Mouse (Mus musculus) cerebellum, adult 9-10 months (tissue): ENCODE measurements around the gene Prorsd1.
"Not testable (repeated sequence)": the region's sequence is repeated elsewhere in the genome, so short reads cannot be mapped to it uniquely, and the experiment has no call there.

Source experiments
- DNase-seq: peaks from one replicate; pipeline ENCODE4 v3.0.0; 2022

The Prorsd1 gene

DNA sequence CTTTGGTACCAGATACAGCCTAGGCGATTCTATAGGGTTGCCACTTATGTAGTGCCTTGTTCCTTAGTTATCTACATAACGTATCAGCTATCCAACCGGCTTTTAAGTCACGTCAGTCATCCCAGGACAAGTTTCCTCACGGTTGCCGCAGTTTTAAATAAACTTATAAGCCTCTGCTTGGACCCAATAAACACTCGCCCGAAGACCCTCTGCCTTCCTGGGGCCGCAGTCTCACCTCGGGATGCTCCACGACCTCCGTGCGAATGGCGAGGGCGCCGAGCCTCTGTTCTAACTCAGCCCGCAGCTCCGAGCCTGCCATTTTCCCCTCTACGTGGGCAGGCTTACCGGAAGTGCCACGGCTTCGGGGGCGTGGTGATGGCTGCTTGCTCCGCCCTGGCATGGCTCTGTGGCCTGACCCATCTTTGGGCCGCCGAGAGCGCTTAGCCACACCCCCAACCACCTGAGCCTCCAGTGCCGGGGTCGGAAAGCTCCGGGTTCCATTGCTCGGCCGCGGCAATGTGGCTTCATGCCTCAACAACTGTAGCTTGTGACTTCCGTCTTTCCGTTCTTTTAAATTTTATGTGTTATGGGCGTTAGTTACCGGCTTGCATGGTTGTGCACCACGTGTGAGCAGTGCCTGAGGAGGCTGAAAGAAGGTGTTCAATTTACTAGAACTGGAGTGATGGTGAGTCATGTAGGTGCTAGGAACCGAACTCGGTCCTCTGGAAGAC, at the start of gene Prorsd1:
TSS of gene Prorsd1 (minus strand) at position 352 of the 731 bp plus-strand sequence.
- DNase-seq: peak; percentile 85

DNA sequence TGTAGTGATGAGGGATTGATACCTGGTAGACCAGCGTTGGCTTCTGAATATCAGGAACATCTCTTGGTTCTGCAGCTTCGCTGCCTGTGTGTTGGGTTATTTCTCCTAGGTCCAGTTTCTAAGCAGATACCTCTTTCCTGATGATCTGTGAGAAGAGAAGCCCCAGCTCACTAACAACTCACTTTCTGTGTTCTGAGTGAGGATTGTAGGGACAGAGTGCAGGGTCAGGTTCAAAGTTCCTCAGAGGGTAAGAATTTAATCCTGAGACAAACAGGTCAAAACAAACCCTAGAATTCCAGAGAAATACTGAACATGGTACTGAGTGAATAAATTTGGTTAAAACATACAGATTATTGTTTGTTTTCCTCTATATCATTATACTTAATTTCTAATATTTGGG, 48.6 kb upstream of the Prorsd1 start:
- no peak for DNase-seq

DNA sequence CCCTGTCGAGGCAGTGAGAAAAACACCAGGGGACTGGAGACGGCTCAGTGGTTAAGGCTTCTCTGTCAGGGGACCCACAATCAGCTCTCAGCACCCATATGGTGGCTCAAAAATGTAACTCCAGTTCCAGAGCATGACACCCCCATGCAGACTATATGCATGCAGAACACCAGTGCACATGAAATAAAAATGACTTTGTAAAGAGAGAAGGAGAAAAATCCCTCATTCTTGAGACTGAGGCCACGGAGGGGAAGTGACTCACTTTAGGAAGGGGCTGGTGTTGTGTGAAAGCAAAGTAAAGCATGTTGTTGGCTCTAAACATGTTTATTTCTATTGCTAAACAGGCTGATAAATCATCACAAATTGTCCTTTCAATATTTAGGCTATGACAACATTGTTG, 46.2 kb upstream of the Prorsd1 start:
- DNase-seq: no peak

- no peak for DNase-seq
Measured at GRCm38 (mm10) chr11:29560452-29560851, 45.6 kb upstream of the Prorsd1 start.

DNA sequence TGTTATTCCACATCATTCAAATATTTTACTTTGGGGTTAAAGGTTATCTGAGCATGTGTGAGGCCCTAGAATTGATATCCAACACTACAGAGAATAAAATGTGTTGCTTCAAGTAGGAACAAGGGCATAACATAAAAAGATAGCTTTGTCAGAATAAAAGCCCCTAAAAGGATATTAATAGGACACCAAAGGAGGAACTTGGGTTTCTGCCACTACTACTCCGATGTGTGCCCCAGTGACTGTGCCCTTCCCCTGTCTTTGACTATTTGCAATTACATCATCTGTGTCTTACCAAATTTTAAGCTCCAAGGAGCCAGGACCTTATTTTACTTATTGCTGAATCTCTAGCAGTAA, 34.6 kb upstream of the Prorsd1 start:
- DNase-seq: peak; percentile 43

DNA sequence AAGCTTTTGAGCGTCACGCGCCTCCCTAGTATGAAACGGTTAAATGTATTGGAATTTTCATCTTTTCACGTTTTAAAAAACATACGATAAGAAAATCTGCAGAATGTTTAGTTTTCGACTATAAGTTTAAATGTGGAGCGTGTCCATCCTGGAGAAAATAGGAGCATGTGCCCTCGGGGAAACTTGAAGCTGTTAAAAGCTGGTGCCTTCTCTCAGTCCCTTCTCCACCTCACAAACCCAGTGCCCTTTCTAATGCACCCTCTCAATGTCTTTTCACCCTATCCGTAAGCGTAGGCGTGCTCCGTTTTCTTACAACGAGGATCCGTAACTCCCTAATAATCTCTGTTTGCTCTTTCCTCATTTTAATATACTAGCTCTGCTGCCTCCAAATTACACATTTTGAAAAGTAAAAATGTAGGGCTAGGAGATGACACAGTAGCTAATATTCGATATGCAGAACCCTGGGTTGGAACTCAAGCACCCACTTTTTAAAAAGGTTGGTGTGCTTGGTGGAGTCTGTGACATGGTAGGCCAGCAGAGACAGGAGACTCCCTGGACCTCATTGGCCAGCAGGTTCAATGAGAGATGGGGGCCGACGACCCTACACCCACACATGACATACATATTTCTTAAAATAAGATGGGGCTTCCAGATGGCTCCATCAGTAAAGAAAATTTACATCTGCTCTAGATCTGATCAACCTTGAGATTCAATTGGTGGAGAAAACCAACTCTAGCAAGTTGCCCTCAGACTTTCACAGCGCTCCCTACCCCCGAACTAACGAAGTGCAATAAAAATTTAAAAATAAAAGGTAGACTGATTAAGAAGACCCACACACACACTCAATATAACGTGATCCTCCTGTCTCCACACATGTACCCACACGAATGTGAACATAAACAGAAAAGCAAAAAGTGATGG, 33.9 kb upstream of the Prorsd1 start:
- DNase-seq: peak; percentile 37

DNA sequence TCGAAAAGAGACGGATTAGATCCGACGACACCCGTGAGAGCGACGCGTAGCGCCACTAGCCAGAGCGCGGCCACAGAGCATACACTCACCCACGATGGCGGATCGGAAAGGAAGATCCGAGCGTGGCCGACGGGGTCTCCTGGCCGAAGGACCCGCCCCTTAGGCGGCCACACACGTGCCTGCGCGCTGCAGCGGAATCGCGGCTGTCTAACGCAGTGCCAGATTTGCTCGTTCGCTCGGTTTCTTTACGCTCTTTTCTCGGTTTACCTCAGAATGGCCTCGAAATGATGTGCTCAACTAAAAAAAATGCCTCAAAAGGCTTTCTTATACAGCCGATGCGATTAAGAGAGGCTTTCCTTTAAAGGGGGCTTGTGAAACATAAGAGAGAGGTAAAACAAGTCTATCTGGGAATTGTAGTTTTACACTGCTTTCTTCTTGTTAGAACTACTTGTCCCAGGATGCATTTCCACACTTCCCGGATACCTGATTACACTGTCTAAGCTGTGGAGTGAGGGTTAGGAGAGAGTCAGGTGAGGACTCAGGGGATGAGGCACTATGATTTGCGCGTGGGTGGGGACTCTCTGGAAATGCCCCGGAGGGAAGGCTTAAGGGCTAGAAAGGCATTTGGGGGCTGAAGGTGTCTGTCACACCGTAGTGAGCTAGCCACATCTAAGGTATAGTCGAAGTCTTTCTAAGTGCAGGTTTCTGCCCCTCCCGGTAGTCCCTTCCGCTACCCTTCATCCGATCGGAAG, 33.1 kb upstream of the Prorsd1 start, which contains the start of the genes Clhc1 and Rps27a:
TSS of gene Clhc1 (plus strand) at position 199 of the 752 bp plus-strand sequence.
TSS of gene Rps27a (minus strand) at position 358 of the 752 bp plus-strand sequence.
- peak; percentile 95 for DNase-seq

GRCm38 (mm10) chr11:29547249-29547751, 32.5 kb upstream of the Prorsd1 start:
- DNase-seq: no peak

- no peak for DNase-seq
Measured at GRCm38 (mm10) chr11:29546762-29547161, 31.9 kb upstream of the Prorsd1 start.

GRCm38 (mm10) chr11:29546297-29546696, 31.5 kb upstream of the Prorsd1 start:
- DNase-seq: not testable (repeated sequence)

DNA sequence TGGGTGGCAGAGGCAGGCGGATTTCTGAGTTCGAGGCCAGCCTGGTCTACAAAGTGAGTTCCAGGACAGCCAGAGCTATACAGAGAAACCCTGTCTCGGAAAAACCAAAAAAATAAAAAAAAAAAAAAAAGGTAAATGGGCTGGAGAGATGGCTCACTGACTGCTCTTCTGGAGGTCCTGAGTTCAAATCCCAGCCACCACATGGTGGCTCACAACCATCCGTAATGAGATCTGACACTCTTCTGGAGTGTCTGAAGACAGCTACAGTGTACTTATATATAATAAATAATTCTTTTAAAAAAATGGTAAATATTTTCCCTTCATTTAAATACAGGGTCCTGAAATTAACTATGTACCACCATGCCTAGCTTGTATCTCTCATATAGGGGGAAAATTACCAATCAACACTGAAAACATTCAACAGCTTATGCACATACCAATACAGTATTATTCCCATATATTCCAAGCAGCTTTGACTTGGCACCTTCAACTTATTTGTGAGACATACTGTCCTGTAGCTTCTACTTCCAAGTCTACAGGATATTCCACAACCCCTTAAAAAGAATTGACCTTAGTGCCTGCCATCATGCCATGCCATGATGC, 30.4 kb upstream of the Prorsd1 start:
- DNase-seq: not testable (repeated sequence)

- no peak for DNase-seq
Measured at GRCm38 (mm10) chr11:29544225-29544945, 29.6 kb upstream of the Prorsd1 start.

DNA sequence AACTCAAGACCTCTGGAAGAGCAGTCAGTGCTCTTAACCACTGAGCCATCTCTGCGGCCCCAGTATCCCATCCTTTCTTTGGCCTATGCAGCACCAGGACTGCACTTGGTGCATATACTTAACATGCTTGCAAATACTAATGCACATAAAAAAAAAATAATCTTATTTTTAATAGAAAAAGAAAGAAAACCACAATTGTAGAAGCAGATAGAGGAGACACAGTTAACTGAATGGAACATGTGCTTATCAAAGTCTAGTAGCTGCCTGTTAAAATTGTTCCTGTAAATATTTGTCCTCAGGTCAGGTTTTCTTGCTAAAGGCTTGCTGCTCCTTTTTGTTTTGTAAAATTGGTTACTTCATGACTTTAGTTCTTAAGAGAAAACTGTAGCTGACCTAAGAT, 23.4 kb upstream of the Prorsd1 start:
- DNase-seq: no peak

GRCm38 (mm10) chr11:29525988-29526794, 11.4 kb upstream of the Prorsd1 start, which contains the start of gene Mtif2:
TSS of gene Mtif2 (plus strand) at chr11:29526408.
- peak; percentile 78 for DNase-seq

- DNase-seq: no peak
Measured at GRCm38 (mm10) chr11:29514325-29514681, 530 bp downstream of the Prorsd1 start.

DNA sequence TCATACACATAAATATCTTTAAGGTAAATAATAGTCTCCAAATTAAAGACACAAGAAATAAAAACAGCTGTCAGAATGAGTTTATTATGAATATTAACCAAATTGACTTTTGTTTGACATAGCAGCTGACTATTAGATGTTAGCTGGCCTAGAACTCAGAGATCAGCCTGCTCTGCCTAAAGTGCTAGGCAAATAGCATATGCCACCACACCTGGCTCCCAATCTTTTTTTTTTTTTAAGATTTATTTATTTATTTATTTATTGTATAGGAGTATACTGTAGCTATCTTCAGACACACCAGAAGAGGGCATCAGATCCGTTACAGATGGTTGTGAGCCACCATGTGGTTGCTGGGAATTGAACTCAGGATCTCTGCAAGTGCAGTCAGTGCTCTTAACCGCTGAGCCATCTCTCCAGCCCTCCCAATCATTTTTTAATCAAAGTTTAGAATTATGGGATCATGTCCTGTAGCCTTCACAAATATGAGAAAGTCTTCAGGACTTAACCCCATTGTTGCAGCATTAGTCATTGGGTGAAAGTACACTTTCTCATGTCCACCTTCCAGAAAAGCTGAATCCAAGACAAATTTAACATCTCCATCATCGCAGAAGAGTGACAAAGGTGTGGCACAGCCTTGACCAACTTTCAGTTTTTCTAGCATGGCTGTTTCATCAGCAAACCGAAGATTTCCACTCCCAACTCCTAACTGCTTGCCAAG, 1.9 kb downstream of the Prorsd1 start:
- peak; percentile 16 for DNase-seq

DNA sequence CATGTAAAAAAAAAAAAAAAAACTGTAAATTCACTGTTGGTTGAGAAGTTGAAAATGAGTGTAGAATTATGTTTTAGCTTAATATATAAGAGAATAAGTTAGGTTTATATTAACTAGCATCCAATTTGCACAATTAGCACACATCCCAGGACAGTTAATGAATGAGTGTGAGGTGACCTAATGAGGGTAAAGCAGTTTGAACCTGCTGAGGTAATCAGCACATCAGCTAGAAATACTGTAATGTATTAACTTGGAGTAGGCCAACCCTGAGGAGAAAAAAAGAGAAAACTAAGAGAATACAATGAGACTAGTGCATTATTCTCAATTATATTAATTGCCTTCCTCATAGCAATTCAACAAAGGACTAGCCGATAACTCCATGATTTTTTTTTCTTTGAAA, 5.4 kb downstream of the Prorsd1 start:
- no peak for DNase-seq

DNA sequence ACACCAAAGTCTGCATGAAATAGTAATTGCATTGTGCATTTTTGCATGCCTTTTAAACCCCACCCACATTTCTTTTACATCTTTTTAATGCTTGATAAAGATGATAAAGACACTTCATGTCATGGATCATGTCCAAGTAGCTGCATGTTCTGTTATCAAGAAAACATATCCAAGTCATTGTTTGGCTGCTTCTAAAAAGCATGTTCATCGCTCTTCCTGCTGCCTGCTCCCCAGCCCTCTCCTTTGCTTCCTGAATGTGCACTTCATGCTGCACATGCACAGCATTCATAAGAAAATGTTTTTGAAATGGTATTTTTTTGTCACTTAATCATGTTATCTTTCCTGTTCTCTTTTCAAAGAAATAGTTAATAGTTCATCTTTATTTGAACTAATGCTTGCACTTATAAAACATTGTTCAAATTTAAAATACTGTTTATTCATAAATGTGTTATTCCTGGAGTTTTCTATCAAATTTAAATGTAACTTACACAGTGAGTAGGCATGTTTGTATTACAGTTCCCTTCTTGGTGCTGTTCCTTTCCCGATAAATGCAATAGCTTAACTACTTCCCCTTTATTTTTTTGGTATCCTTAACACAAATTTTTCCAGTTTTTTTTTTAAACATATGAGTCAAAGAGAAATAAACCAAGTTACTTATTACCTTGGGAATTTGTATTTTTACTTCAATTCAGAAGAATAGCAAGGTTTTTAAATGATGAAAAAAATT, 9.8 kb downstream of the Prorsd1 start:
- no peak for DNase-seq
